Mouse (Mus musculus) lung, embryonic 15.5 days (tissue): ENCODE results near the gene Agtpbp1. TPM values are rescaled to one million over a fixed set of nuclear protein-coding genes. Genes with fewer than 3 reads are reported as not detected.

ENCODE experiments used
- ATAC-seq: fragments of 200-750 bp; cut with Nextera tagmentation; 2 replicates; pipeline ENCODE4 v1.8.0; 2017; ENCODE audit warnings: moderate number of reproducible peaks, borderline replicate concordance; ENCODE audit not compliant: low FRiP score, low TSS enrichment; ENCODE audit errors: extremely low read depth
- H3K27ac ChIP-seq: fragments of 300-500 bp; sonication (generic); 2 replicates; pipeline ENCODE4 v1.5.1; 2015; ENCODE audit warnings: moderate library complexity, mild to moderate bottlenecking, inconsistent platforms
- H3K27me3 ChIP-seq: fragments of 300-500 bp; sonication (generic); 2 replicates; pipeline ENCODE4 v1.6.1; 2015; ENCODE audit warnings: inconsistent platforms
- H3K36me3 ChIP-seq: fragments of 300-500 bp; sonication (generic); 2 replicates; pipeline ENCODE4 v1.6.1; 2015; ENCODE audit warnings: inconsistent platforms
- H3K4me1 ChIP-seq: fragments of 300-500 bp; sonication (generic); 2 replicates; pipeline ENCODE4 v1.6.1; 2015; ENCODE audit warnings: inconsistent platforms
- H3K4me2 ChIP-seq: fragments of 300-500 bp; sonication (generic); 2 replicates; pipeline ENCODE4 v1.6.1; 2015; ENCODE audit warnings: inconsistent platforms, mild to moderate bottlenecking, moderate library complexity
- H3K4me3 ChIP-seq: fragments of 300-500 bp; sonication (generic); 2 replicates; pipeline ENCODE4 v1.5.1; 2015; ENCODE audit warnings: mild to moderate bottlenecking, inconsistent platforms
- H3K9ac ChIP-seq: fragments of 300-500 bp; sonication (generic); 2 replicates; pipeline ENCODE4 v1.6.1; 2015; ENCODE audit warnings: inconsistent platforms
- H3K9me3 ChIP-seq: fragments of 300-500 bp; sonication (generic); 2 replicates; pipeline ENCODE4 v1.6.1; 2016; ENCODE audit warnings: inconsistent platforms
- WGBS: fragments of 180-500 bp; shearing (Covaris S2); methylation state at CpG from one replicate; pipeline ENCODE4 v1.1.7; 2015; 5-methylcytosine and 5-hydroxymethylcytosine counted together
- polyA plus RNA-seq: library from polyadenylated mRNA; unstranded; fragments of >200 nt; fragmentation: Nextera tagmentation; extraction: Ambion mirVana; gene quantifications from 2 replicates; pipeline ENCODE4 v1.2.1, GENCODE M21; 2015

Agtpbp1 gene
- polyA plus RNA-seq, 1 experiment from 2014 or later: 16.5 TPM

DNA sequence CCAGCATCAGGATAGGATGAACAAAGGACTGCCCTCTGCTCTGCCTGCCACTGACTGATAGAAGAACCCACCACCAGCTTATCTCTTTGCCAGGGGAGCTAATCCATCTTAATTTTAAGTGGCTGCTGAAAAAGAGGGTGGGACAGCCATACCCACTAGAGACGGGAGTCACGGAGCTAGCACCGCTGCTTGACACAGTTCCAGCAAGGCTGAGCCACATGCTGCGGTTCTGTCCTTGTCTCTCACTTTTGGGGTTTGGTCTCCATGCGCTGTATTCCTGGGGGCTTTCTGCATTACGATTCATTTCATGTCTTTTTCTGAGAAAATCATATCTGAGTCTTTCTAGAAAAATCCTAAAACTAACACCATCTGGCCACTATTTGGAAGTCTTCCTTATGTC lies 13.9 kb downstream of the Agtpbp1 start:
- Histone ChIP-seq H3K9ac (no peak overlapping the region), H3K4me2 (no peak overlapping the region), H3K27ac (no peak overlapping the region), H3K27me3 (no peaks in the 10 kb centered on the region), H3K9me3 (no peaks in the 10 kb centered on the region), H3K4me1 (no peaks in the 10 kb centered on the region), H3K36me3 (no peaks in the 10 kb centered on the region), H3K4me3 (no peak overlapping the region)
- ATAC-seq: no peak
- WGBS: 76% methylated on average over 6 of the region's 6 CpGs

DNA sequence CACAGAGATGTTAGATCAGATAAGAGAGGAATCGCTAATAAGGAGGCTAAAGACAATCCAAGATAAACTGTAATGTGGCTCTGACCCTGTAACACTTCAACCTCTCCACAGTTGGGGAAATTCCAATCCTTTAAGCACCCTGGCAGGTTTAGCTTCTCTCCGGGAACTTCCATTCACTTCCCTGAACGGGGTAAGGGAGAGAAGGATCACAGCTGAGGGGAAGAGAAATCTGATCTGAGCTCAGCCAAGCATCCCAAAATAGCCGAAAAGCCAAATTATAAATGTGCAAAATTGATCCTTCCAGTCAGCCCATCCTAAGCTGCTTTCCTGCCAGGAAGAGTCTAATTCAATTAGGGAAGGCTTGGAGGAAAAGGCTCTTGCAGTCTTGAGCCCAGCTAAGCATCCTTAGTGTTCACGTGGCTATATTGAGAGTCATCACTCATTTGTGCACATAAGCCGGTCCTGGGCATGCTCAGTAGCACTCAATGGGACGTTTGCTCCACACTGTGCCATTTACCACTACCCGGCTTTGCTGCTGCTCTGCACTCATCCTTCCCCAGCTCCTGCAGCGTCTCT lies 19.0 kb downstream of the Agtpbp1 start:
- no peak overlapping the region for H3K9ac ChIP-seq
- 51% methylated on average over 9 of the region's 9 CpGs for WGBS
- ATAC-seq: no peak; the same call in 1 of the 2 replicates

DNA sequence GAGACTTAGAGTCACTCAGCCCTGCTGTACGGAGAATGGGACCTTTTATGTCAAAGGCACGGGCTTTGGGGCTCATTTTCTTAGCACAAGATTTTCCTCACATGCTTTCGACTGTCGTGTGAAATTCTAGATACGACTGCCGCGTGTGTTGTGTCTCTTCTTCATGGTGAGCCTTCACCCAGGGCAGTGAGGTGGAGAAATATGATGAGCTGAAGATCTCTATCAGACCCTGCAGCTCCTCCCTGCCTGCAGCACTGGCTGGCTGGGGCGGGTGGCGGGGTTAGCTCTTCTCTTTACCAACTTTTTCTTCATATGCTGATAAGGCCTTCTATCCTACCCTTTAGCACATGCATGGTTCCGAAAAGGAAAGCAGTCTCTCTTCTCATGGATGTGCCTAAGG lies 20.1 kb downstream of the Agtpbp1 start:
- Histone ChIP-seq H3K4me2 (no peak overlapping the region), H3K9me3 (no peaks in the 10 kb centered on the region), H3K27ac (peak overlapping the region; percentile 48; the same call in 1 of the 2 replicates), H3K4me1 (0 out of 2 replicates have a peak, but pooled peaks cover 5% of the 10 kb centered on the region), H3K27me3 (no peaks in the 10 kb centered on the region), H3K4me3 (no peak overlapping the region), H3K9ac (no peak overlapping the region), H3K36me3 (no peaks in the 10 kb centered on the region)
- WGBS: 57% methylated on average over 10 of the region's 10 CpGs
- no peak; the same call in 1 of the 2 replicates for ATAC-seq

More for the DNA sequence above, 19.0 kb downstream of the Agtpbp1 start:
- Histone ChIP-seq H3K4me3 (no peak overlapping the region), H3K27ac (no peak overlapping the region), H3K27me3 (no peaks in the 10 kb centered on the region), H3K36me3 (no peaks in the 10 kb centered on the region), H3K9me3 (no peaks in the 10 kb centered on the region), H3K4me2 (no peak overlapping the region), H3K4me1 (0 out of 2 replicates have a peak, but pooled peaks cover 5% of the 10 kb centered on the region)

DNA sequence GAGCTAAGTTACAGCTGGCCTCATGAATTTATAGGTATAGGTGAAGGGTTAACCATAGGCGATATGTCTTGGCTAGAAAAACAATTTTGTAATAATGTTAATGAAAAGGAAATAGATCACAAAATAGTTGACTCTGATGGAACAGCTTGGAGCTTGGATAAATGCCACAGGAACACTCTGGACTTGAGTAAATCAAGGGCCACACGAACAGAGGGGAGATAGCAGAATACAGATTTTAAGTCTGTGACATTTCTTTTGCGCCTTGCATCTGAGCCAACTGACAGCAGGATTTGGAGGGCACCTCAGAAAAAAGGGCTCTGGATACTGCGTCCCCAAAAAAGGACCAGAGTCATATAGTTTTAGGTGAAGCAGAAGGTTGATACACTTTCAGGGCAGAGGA lies 20.5 kb downstream of the Agtpbp1 start:
- WGBS: 56% methylated on average over 4 of the region's 4 CpGs
- no peak overlapping the region for H3K9ac ChIP-seq
- no peak overlapping the region for H3K4me3 ChIP-seq
- no peaks in the 10 kb centered on the region for H3K27me3 ChIP-seq
- peak overlapping the region; percentile 48; the same call in 1 of the 2 replicates for H3K27ac ChIP-seq
- H3K9me3 ChIP-seq: no peaks in the 10 kb centered on the region
- 0 out of 2 replicates have a peak, but pooled peaks cover 5% of the 10 kb centered on the region for H3K4me1 ChIP-seq
- peak; percentile 67; the same call in 1 of the 2 replicates for ATAC-seq
- H3K36me3 ChIP-seq: no peaks in the 10 kb centered on the region
- no peak overlapping the region for H3K4me2 ChIP-seq

DNA sequence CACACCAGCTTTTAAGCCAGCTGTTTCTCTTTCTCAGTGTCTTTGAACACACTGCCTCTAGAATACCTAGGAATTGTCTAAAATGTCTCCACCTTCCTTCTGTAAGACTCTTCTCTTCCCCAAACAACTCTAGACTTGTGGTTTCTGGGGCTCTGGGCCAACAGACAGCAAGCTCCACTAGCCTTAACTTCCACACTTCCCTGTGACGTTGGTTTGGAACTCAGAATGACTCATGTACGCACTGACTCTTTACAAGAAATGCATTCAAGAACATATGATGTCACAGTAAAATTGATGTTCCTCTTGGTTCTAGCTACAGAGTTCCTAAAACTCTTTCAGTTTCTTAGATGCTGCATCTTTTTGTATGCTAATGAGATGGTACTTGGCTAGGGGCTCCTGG lies 22.6 kb downstream of the Agtpbp1 start:
- 80% methylated on average over 2 of the region's 2 CpGs for WGBS
- Histone ChIP-seq H3K9ac (no peak overlapping the region), H3K4me3 (no peak overlapping the region), H3K27me3 (no peaks in the 10 kb centered on the region), H3K4me2 (no peak overlapping the region), H3K36me3 (no peaks in the 10 kb centered on the region), H3K9me3 (no peaks in the 10 kb centered on the region), H3K4me1 (peaks cover 5% of the 10 kb centered on the region; the same call in 1 of the 2 replicates), H3K27ac (no peak overlapping the region)
- no peak for ATAC-seq

DNA sequence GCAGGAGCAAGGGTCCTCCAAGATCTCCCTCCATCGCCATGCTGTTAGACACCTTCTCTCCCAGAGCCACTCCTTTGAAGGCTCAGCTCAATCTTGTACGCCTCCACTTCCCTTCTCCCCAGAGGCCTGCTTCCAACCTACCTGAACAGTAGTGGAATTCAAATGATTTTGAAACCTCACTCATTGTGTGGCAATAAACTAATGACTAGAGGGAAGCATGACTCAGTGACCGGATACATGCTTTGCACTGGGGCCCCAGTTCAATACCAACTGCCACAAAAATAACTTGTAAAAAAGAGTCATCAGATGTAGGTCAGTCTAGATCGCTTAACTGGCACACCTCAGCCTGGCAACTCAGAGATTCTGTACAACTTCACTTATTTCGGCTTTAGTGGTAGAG lies 26.3 kb downstream of the Agtpbp1 start:
- Histone ChIP-seq H3K4me3 (no peak overlapping the region), H3K36me3 (no peaks in the 10 kb centered on the region), H3K9ac (no peak overlapping the region), H3K4me2 (no peak overlapping the region), H3K27me3 (no peaks in the 10 kb centered on the region), H3K4me1 (peaks cover 21% of the 10 kb centered on the region), H3K9me3 (no peaks in the 10 kb centered on the region), H3K27ac (no peak overlapping the region)
- WGBS: 89% methylated on average over 5 of the region's 5 CpGs
- no peak for ATAC-seq

DNA sequence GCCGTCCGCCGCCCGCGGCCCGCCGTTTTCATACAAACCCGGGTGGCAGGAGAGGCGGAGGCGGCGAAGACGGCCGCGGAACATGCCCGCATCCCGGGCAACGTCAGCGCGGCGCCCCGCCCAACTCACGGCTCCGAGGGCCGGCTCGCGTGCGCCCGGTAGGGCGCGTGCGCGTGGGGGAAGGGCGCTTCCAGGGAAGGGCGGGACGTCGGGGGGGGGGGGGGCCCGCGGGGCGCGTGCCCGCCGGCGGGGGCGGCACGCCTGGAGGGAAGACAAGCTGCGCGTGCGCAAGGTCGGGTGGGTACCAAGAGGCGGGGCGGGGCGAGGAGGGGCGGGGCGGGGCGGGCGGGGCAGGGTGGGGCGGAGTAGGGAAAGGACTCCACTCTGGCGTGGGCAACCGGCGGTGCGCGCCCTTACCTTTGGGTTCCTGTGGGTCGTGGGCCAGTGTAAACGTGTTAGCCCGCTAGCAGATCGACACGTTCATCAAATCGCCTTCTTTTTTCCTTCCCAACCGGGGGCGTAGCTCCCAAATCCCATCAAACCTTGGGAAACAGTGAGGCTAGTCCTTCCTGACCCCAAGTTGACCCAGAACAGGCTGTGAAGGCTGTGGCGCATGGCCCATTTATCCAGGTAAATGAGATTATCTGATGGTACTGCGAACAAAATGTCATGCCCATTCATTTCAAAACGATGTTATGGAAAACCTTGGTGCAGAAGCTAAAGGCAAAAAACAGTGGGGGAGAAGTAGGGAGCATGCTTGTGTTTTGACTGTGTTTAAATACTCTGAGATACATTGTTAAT lies 27.6 kb downstream of the Agtpbp1 start:
- peak overlapping the region; percentile 75 for H3K4me2 ChIP-seq
- peak overlapping the region; percentile 52 for H3K9ac ChIP-seq
- no peaks in the 10 kb centered on the region for H3K27me3 ChIP-seq
- H3K4me1 ChIP-seq: peaks cover 17% of the 10 kb centered on the region
- no peaks in the 10 kb centered on the region for H3K36me3 ChIP-seq
- ATAC-seq: peak; percentile 89
- H3K4me3 ChIP-seq: peak overlapping the region; percentile 79
- peak overlapping the region; percentile 73 for H3K27ac ChIP-seq
- no peaks in the 10 kb centered on the region for H3K9me3 ChIP-seq
- 1% methylated on average over 54 of the region's 73 CpGs for WGBS

DNA sequence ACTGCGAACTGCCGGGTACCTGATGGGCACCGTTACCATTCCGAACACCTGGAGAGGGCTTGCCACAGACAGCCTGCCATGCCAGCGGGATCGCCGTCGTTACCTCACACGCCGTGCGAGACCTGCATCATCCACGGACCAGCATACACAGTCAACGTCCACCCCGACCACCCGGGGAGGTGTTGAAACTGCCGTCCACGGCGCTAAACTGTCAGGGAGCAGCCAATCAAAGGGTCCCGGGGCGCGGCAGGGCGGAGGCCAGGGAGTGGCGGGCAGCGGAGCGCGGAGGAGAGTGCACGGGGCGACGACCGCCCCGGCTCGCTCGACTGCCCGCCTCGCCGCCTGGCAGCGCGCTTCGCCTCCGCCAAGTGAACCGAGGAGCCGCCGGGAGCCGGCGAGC lies 28.4 kb downstream of the Agtpbp1 start:
- ATAC-seq: peak; percentile 85
- Histone ChIP-seq H3K4me1 (peaks cover 17% of the 10 kb centered on the region), H3K27ac (peak overlapping the region; percentile 73), H3K4me3 (peak overlapping the region; percentile 79), H3K9me3 (no peaks in the 10 kb centered on the region), H3K4me2 (peak overlapping the region; percentile 75), H3K9ac (peak overlapping the region; percentile 52), H3K36me3 (no peaks in the 10 kb centered on the region), H3K27me3 (no peaks in the 10 kb centered on the region)
- 1% methylated on average over 34 of the region's 45 CpGs for WGBS

DNA sequence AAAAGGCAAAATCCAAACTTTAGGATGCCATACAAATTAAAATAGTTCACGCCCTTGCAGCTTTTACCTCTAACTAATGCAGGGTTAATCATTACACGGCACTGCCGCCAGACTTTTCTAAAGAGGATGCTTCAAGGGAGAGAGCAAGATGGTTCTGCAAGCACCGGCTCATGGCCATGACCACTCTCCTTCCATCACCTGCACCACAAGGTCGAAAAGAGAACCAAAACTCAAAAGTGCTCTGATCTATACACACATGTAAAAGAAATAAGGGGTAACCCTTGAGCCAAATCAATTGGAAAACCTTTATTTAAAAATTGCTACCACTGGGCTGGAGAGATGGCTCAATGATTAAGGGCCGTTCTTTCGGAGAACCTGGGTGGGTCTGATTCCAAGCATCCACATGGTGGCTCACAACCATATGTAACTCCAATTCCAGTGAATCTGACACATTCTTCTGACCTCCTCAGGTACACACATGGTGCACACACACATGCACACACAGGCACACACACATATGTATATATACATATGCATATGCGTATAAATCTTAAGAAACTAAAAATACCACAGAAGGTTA lies 29.3 kb downstream of the Agtpbp1 start:
- Histone ChIP-seq H3K4me1 (peaks cover 17% of the 10 kb centered on the region), H3K4me2 (peak overlapping the region; percentile 75), H3K27ac (no peak overlapping the region), H3K27me3 (no peaks in the 10 kb centered on the region), H3K4me3 (peak overlapping the region; percentile 79), H3K9ac (no peak overlapping the region), H3K36me3 (no peaks in the 10 kb centered on the region), H3K9me3 (no peaks in the 10 kb centered on the region)
- no peak for ATAC-seq
- 54% methylated on average over 8 of the region's 8 CpGs for WGBS

DNA sequence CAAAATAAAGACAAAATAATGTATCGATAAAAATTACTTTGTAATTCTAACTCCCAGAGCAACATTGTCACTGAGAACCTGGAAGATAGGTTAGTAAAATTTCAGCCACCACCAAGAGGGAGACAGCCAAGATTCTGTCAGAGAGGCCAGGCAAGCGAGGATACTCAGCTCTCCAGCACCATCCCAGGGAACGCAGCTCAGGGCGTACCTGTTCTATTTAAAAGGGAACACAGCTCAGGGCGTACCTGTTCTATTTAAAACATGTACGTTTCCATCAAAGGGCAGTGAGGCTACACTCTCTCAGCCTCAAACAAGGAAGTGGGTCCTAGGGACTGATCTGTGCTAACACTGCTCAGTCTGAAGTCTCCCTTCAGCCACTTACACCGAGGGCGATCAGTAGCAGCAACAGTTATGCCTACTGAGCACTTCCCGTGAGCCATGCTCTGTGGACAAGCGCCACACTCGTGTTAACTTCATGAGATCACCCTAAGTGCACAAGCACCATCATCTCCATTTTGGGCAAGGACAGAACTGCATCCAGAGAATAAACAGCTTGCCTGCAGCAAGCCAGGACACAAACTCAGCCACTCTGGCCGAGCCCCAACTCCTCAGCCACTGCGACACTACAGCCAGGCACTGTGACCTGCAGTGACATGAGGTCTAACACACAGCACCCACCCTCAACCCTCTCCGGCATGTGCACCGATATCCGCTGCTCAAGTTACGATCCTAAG lies 30.1 kb downstream of the Agtpbp1 start:
- WGBS: 48% methylated on average over 17 of the region's 17 CpGs
- Histone ChIP-seq H3K9ac (no peak overlapping the region), H3K27me3 (no peaks in the 10 kb centered on the region), H3K4me2 (peak overlapping the region; percentile 75), H3K4me1 (peaks cover 17% of the 10 kb centered on the region), H3K36me3 (no peaks in the 10 kb centered on the region), H3K9me3 (no peaks in the 10 kb centered on the region), H3K4me3 (0 out of 2 replicates have a peak overlapping the region, but pooled peaks have one; percentile 79), H3K27ac (no peak overlapping the region)
- ATAC-seq: no peak

DNA sequence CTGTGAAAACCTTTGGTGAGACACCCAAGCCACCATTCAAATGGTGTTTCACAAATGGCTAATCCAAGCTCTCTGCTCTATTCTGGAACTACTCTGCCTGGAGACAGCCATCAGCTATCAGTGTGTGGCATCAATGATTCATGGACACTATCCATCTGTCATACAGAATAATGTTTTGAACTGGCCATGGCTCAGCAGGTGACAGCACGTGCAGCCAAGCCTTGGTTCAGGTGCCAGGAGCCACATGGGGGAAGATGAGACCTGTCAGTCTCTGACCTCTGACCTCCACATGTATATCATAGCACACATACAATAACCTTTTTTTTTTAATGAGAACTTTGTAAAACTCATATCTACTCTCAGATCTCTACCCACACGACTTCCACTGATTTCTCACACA lies 32.3 kb downstream of the Agtpbp1 start:
- Histone ChIP-seq H3K27ac (no peak overlapping the region), H3K4me1 (peaks cover 32% of the 10 kb centered on the region), H3K36me3 (no peaks in the 10 kb centered on the region), H3K9ac (no peak overlapping the region), H3K4me3 (no peak overlapping the region), H3K27me3 (no peaks in the 10 kb centered on the region), H3K9me3 (no peaks in the 10 kb centered on the region), H3K4me2 (no peak overlapping the region)
- 54% methylated on average over 2 of the region's 2 CpGs for WGBS
- no peak for ATAC-seq
